Mouse (Mus musculus): Measurements from ENCODE around the gene Sae1.

The Sae1 gene

GRCm38 (mm10) chr7:16284001-16284400, 103.6 kb downstream of the Sae1 start:
- no peak for DNase-seq (ENCODE audit: low spot score in 2 of 2)

GRCm38 (mm10) chr7:16282334-16282733, 105.3 kb downstream of the Sae1 start:
- DNase-seq (ENCODE audit: low spot score in 2 of 2), result no peak

- no peak for DNase-seq (ENCODE audit: low spot score in 2 of 2)
These were observed 106.9 kb downstream of the Sae1 start for GRCm38 (mm10) chr7:16280721-16281120.

- DNase-seq (ENCODE audit: low spot score in 2 of 2), result no peak
These were observed 112.4 kb downstream of the Sae1 start for GRCm38 (mm10) chr7:16274922-16275890.

GRCm38 (mm10) chr7:16273766-16274140, 113.9 kb downstream of the Sae1 start:
- peak; percentile 80 to 83 for DNase-seq (ENCODE audit: low spot score in 2 of 2)

- peak; percentile 81 to 85 for DNase-seq (ENCODE audit: low spot score in 2 of 2)
These were observed 114.4 kb downstream of the Sae1 start, which contains the start of gene Inafm1 for GRCm38 (mm10) chr7:16273081-16273765. Gene Inafm1 (minus strand): TSS chr7:16273617.

- peak; percentile 48 to 54 for DNase-seq (ENCODE audit: low spot score in 2 of 2)
These were observed 114.9 kb downstream of the Sae1 start for GRCm38 (mm10) chr7:16272681-16273080.

- DNase-seq (ENCODE audit: low spot score in 2 of 2), result no peak
These were observed 116.5 kb downstream of the Sae1 start for GRCm38 (mm10) chr7:16271139-16271538.
